Mouse (Mus musculus): ENCODE data around the gene 4930563M21Rik. TPM values are rescaled to one million over a fixed set of nuclear protein-coding genes. Genes with fewer than 3 reads are reported as not detected.
"Not testable (repeated sequence)": the region's sequence is repeated elsewhere in the genome, so short reads cannot be mapped to it uniquely, and the experiment has no call there.

Gene 4930563M21Rik
- not detected for total RNA-seq (2021)

GRCm38 (mm10) chr9:56010450-56010849 lies at the start of gene 4930563M21Rik:
TSS of gene 4930563M21Rik (minus strand) at chr9:56010550.
- intact Hi-C loops (cut with DNase I) = no loop called here
- no peak for DNase-seq (ENCODE audit: extremely low spot score in 1 of 2, low spot score in 2 of 2)

- intact Hi-C loops (cut with DNase I) = no loop called here
- DNase-seq (ENCODE audit: extremely low spot score in 1 of 2, low spot score in 2 of 2) = no peak
Measured at GRCm38 (mm10) chr9:56056147-56056546, 45.8 kb upstream of the 4930563M21Rik start.

- DNase-seq (ENCODE audit: extremely low spot score in 1 of 2, low spot score in 2 of 2) = peak in 1 of 2 experiments; percentile 16
- intact Hi-C loops (cut with DNase I) = no loop called here
Measured at GRCm38 (mm10) chr9:56053796-56054195, 43.4 kb upstream of the 4930563M21Rik start.

GRCm38 (mm10) chr9:56042181-56042621 lies 31.9 kb upstream of the 4930563M21Rik start:
- no peak for DNase-seq (ENCODE audit: extremely low spot score in 1 of 2, low spot score in 2 of 2)
- intact Hi-C loops (cut with DNase I) = no loop called here

GRCm38 (mm10) chr9:56041372-56042180 lies 31.2 kb upstream of the 4930563M21Rik start, which contains the start of gene Rcn2:
TSS of gene Rcn2 (plus strand) at chr9:56041845.
- DNase-seq (ENCODE audit: extremely low spot score in 1 of 2, low spot score in 2 of 2) = peak; percentile 93 to 96
- intact Hi-C loops (cut with DNase I) = no loop called here

DNA sequence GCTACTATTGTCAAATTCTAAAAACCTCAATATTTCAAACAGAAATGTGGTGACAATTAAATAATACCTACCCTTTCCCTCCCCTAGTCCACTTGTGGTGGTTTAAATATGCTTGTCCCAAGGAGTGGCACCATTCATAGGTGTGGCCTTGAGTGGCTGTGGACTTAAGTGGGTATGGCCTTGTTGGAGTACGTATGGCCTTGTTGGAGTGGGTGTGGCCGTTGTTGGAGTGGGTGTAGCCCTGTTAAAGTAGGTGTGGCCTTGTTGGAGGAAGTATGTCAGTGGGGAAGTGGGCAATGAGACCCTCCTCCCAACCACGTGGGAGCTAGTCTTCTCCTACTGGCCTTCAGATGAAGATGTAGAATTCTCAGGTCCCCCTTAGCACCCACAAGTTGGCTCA lies 21.9 kb upstream of the 4930563M21Rik start:
- intact Hi-C loops (cut with DNase I) = no loop called here
- DNase-seq (ENCODE audit: extremely low spot score in 1 of 2, low spot score in 2 of 2) = no peak

- intact Hi-C loops (cut with DNase I) = no loop called here
- DNase-seq (ENCODE audit: extremely low spot score in 1 of 2, low spot score in 2 of 2) = peak in 1 of 2 experiments; percentile 25
Measured at GRCm38 (mm10) chr9:56027292-56027691, 16.9 kb upstream of the 4930563M21Rik start.

DNA sequence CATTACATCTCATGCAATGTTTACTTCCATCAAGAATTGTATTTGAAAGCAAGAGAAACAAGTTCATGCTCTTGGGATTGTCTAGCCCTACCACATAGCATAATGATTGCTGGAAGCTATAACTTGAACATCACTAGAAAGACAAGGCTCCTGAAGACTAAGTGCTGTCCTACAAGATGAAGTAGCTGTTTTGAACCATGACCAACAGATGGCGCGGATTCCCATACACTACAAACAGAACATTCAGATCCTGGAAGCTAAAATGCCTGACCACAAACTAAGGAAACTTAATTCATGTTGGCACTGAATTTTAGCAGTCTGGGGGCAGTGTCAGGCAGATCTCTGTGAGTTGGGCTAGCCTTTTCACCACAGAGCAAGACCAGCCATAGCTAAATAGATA lies 14.4 kb upstream of the 4930563M21Rik start:
- no peak for DNase-seq (ENCODE audit: extremely low spot score in 1 of 2, low spot score in 2 of 2)
- intact Hi-C loops (cut with DNase I) = no loop called here

DNA sequence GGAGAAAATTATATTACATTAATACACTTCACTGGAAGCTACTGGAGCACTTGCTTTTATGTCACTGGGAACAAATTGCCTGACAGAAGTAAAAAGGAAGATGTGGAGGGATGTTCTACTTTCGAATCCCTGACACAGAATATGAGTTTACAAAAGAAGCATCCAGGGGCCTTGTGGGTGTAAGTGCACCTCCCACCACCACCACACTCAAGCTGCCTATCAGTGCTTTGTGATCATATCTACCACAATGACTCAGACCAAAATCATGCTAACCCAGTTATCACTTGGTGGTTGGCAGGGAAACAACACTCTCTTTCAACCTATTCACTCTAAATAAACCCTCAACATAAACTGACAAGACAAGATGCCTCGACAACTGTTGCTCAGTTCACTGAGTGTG lies 5.7 kb downstream of the 4930563M21Rik start:
- DNase-seq (ENCODE audit: extremely low spot score in 1 of 2, low spot score in 2 of 2); intact Hi-C loops (cut with DNase I): not testable (repeated sequence)

DNA sequence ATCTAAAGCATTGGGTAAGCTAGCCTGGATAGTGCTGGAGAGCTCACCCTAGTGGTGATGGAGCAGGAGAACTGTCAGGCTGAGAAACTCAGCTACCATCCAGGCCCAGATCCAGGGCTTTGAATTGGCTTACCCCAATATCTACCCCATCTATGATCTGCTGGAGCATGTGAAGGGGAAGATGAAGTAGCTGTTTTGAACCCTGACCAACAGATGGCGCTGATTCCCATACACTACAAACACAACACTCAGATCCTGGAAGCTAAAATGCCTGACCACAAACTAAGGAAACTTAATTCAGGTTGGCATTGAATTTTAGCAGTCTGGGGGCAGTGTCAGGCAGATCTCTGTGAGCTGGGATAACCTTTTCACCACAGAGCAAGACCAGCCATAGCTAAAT lies 63.5 kb downstream of the 4930563M21Rik start:
- peak in 1 of 2 experiments; percentile 36 for DNase-seq (ENCODE audit: extremely low spot score in 1 of 2, low spot score in 2 of 2)
- intact Hi-C loops (cut with DNase I) = no loop called here

DNA sequence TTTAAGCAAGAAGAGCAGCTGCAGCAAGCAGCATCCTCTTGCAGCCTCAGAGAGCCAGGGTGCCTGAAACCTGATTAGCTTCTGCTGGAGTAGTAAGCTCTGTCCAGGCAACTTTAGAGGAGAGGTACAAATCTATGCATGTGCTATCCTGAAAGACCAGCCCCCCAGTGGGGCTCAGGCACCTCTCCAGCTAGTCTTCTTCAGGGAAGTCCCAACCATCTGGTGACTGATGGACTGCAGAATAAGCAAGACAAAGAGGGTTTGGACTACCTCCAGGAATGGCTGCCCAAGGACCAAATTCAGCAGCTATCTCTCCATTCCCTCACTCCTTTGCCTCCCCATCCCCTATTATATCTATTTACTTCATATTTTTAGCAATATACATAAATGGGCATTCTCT lies 69.0 kb downstream of the 4930563M21Rik start:
- intact Hi-C loops (cut with DNase I) = no loop called here
- DNase-seq (ENCODE audit: extremely low spot score in 1 of 2, low spot score in 2 of 2) = no peak

DNA sequence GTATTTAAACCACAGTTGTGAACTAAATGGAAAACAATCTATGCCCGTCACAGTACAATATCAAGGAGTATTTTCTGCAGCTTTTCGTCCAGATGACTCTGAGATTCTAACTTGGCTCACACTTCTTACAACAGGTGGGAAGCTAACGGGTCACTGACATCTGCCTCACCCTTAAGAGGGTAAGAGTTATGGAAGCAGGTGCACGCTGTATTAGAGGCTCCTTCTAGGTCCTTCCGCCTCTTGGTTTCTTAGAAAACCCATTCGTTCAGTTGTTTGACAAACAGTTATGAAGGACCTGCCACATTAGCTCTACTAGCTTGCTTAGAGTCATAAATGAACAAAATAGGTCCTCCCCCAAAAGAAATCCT lies 71.7 kb downstream of the 4930563M21Rik start:
- intact Hi-C loops (cut with DNase I) = no loop called here
- no peak for DNase-seq (ENCODE audit: extremely low spot score in 1 of 2, low spot score in 2 of 2)

- intact Hi-C loops (cut with DNase I) = no loop called here
- DNase-seq (ENCODE audit: extremely low spot score in 1 of 2, low spot score in 2 of 2) = peak; percentile 73 to 92
Measured at GRCm38 (mm10) chr9:55937664-55938617, 72.4 kb downstream of the 4930563M21Rik start, which contains the start of gene Scaper. TSS of gene Scaper (minus strand) at chr9:55938119.

DNA sequence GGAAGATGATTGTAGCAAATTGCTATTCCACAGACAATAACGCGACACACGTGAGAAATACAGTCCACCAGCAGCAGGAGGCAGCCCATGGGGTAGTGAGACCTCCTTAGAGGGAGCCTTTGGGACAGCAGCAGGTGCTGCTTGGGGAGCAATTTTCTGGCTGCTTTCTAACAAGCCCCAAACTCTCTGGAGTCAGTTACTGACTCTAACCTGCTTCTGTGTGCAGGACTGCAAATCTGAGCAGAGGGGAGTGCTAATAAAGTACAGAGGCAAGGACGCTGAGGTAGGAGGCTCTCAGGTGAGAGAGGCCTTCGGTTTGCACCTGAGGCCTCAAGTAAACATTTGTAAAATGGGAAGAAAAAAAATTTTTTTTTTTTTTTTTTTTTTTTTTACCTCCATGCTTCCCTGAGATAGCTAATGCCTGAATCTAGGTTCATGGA lies 73.1 kb downstream of the 4930563M21Rik start:
- intact Hi-C loops (cut with DNase I) = no loop called here
- DNase-seq (ENCODE audit: extremely low spot score in 1 of 2, low spot score in 2 of 2) = no peak

GRCm38 (mm10) chr9:55932482-55932881 lies 77.9 kb downstream of the 4930563M21Rik start:
- intact Hi-C loops (cut with DNase I) = no loop called here
- no peak for DNase-seq (ENCODE audit: extremely low spot score in 1 of 2, low spot score in 2 of 2)

DNA sequence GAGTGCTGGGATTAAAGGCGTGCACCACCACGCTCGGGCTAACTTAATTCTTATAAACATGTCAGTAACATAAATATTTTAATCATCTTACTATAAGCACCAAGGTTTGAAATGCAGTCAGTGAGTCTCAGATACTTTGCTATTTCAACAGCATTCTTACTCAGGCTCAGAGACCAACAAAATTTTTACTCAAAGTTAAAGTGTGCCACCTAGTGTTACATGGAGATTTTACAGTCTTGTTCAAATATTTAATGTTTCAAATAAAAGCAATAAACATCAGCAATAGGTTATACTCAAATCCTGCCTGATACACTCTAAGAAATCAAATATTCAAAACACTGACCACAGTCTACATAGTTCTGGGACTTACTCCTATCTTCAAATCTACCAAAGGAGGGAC lies 91.8 kb downstream of the 4930563M21Rik start:
- DNase-seq (ENCODE audit: extremely low spot score in 1 of 2, low spot score in 2 of 2) = peak in 1 of 2 experiments; percentile 33
- intact Hi-C loops (cut with DNase I) = no loop called here

- intact Hi-C loops (cut with DNase I) = no loop called here
- no peak for DNase-seq (ENCODE audit: extremely low spot score in 1 of 2, low spot score in 2 of 2)
Measured at GRCm38 (mm10) chr9:55916751-55917150, 93.6 kb downstream of the 4930563M21Rik start.
